Mouse (Mus musculus) right cerebral cortex, postnatal 25 days (tissue): ENCODE results near the gene Rpl13a.

ENCODE experiments used
- DNase-seq: peaks from one replicate; pipeline ENCODE4 v3.0.0; 2022

The Rpl13a gene

GRCm38 (mm10) chr7:45083300-45083890, 45.2 kb downstream of the Rpl13a start:
- no peak for DNase-seq

GRCm38 (mm10) chr7:45082401-45083299, 45.9 kb downstream of the Rpl13a start:
- DNase-seq, result no peak

GRCm38 (mm10) chr7:45081016-45081415, 47.5 kb downstream of the Rpl13a start:
- DNase-seq, result no peak

GRCm38 (mm10) chr7:45079856-45080255, 48.7 kb downstream of the Rpl13a start:
- DNase-seq, result peak; percentile 81

GRCm38 (mm10) chr7:45078513-45078912, 50.0 kb downstream of the Rpl13a start:
- DNase-seq, result peak; percentile 53

GRCm38 (mm10) chr7:45077829-45078228, 50.7 kb downstream of the Rpl13a start:
- no peak for DNase-seq

GRCm38 (mm10) chr7:45077322-45077721, 51.2 kb downstream of the Rpl13a start:
- no peak for DNase-seq

GRCm38 (mm10) chr7:45076501-45076900, 52.1 kb downstream of the Rpl13a start:
- DNase-seq, result no peak
